Mouse (Mus musculus): Measurements from ENCODE around the gene Osbpl2. TPM values are rescaled to one million over a fixed set of nuclear protein-coding genes. Genes with fewer than 3 reads are reported as not detected.

Osbpl2 gene
- 45.5 TPM for polyA plus RNA-seq (2014; fragmentation: Illumina TruSeq; extraction: RNeasy Lipid Tissue Mini Kit (QIAGEN cat#74804); ENCODE audit: low replicate concordance)

DNA sequence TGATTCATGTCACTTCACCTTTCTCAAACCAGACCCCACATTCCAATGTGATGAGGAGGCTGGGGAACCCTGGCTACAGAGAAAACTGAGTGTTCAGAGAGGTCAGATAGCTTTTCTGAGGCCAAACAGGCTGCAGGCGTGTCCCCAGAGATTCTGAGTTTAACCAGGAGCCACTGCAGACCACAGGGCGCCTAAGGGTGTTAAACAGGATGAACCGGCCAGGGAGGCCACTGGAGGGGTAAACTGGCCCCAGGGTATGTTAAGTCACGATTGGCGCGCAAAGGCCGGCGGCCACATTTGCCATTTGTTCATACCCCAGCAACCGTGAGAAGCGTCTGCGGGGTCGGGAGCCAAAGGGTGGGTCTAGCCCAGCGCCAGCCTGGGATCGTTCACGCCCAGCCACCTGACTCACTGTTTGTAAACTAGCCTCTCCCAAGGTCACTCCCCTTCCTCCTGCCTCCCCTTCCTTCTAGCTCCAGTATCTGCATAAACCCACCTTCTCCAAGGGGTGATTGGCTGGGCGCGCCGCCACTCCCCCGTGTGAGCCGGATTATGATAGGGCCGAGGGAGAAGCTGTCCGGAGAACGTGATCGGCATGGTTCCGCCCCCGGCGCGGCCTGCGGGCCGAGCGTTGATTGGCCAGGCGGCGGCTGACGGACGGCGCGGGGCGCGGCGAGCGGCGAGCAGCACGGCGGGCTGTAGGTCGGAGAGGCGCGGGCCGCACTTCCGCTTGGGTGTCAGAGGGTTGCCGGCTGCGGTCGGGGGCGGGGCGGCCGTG is at the start of gene Osbpl2:
Gene Osbpl2, plus strand, starts transcription at position 646 of the 778 bp plus-strand sequence.

DNA sequence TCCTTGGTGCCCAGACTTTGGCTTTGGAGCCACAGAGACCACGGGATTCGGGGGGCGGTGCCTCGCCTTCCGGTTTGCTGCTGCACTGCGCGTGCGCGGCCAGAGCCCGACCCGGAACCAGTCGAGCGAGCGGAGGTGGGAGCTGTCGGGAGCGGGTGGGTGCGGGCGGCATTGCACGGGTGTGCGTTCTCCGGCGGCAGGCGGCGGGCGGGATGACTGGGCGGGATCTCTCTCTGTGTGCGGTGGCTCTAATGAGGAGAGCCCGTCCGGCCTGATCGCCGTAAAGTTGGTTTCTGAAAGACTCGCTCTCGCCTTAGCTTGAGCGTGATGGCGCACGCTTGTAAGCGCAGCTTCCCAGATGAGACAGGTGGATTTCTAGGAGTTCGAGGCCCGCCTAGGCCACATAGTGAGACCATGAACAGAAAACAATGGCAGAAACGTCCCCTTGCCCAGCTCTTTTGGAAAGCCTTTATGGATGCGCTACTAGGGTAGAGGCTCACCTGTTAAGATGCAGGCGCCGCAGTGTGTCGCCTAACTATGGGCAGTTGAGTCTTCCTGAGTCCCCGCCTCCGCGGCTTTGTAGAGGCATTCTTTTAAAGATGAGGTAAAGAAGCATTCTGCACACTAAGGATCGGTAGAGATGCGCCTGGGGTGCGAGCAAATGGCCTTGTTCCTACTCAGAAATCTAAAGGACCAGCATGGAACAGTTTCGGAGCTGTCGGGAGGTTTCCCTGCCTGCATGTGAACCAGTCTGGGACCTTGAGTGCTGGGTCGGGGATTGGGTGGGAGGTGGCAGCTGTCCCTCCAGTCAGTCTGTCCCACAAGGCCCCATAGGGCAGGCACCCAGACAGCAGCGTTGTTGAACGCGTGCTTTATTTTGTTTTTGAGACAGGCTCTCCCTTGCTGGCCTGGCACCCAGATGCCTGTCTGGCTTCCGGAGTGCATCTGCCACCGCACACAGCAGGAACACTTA is 48.3 kb upstream of the Osbpl2 start, which contains the start of gene Mtg2:
Gene Mtg2, plus strand, starts transcription at position 108 of the 973 bp plus-strand sequence.

DNA sequence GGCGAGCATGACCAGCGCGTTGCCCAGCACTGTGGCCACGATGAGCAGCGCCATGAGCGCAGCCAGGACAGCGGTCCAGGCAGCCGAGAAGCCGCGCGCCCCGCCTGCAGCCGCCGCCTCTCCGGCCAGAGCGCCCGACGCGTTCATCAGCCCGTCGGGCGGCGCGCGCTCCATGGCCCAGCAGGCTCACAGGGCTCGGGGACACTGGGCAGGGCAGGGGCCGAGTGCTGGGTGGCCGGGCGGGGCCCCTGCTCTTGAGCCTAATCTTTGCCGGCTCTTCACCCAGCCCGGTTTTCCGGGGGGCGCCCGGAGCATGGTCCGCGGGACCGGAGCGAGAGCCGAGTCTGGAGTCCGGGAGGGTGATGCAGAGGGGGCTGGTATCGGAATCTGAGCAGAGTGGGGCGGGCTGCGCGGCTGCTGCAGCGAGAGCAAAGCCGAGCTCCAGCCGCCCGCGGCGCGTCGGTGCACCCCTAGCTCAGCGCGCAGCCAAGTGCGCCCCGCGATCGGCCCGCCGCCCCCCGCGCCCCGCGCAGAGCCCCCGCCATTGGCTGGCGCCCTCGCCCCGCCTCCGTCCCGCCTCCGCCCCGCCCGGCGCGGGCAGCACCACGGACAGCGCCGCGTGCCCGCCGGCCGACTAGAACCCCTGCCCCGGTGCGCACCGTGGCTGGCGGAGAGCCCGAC is 15.0 kb upstream of the Osbpl2 start, which contains the start of gene Hrh3:
Gene Hrh3, minus strand, starts transcription at position 511 of the 681 bp plus-strand sequence.

DNA sequence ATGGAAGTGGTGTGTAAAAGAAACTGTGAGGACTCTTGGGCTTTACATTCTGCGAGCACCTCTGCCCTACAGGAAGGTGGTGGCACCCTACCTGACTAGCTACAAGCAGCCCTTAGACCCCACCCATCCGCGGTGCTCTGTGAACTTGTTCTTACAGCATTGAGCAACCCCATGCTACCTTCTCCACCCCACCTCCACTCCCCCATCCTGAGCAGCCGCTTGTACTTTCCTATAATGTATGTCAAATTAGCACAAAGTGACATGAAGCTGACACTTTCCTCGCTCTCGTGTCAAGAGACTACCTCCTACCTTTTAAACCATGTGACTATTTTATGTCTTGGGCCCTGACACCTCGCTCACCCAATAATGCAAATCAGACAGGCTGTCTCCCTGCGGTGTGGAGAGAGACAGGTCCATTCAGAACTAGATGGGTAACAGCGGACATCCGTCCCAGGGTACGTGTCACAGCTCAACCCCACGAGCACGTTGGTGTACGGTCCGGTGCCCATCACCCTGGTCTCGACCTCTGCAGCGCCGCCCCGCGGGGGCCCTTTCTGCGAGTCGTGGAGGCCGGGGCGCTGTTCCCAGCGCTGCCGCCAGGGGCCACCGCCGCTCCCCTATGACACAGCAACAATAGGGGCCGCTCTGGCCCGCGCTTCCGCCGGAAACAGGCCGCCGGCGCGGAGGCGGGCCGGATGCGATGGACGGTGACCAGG is 51.9 kb downstream of the Osbpl2 start, which contains the start of gene Adrm1:
Gene Adrm1, plus strand, starts transcription at position 680 of the 716 bp plus-strand sequence.

Other genes starting within 250 kb of the Osbpl2 start
- gene Taf4, start 142.7 kb upstream of the Osbpl2 start, polyA plus RNA-seq (2014; fragmentation: Illumina TruSeq; extraction: RNeasy Lipid Tissue Mini Kit (QIAGEN cat#74804); ENCODE audit: low replicate concordance): 13.8 TPM
- 29.3 TPM for gene Lsm14b, start 94.3 kb upstream of the Osbpl2 start, polyA plus RNA-seq (2014; fragmentation: Illumina TruSeq; extraction: RNeasy Lipid Tissue Mini Kit (QIAGEN cat#74804); ENCODE audit: low replicate concordance)
- 50.3 TPM for gene Psma7, start 76.9 kb upstream of the Osbpl2 start, polyA plus RNA-seq (2014; fragmentation: Illumina TruSeq; extraction: RNeasy Lipid Tissue Mini Kit (QIAGEN cat#74804); ENCODE audit: low replicate concordance)
- 7.5 TPM for gene Ss18l1, start 76.8 kb upstream of the Osbpl2 start, polyA plus RNA-seq (2014; fragmentation: Illumina TruSeq; extraction: RNeasy Lipid Tissue Mini Kit (QIAGEN cat#74804); ENCODE audit: low replicate concordance)
- gene Mtg2, start 48.7 kb upstream of the Osbpl2 start, polyA plus RNA-seq (2014; fragmentation: Illumina TruSeq; extraction: RNeasy Lipid Tissue Mini Kit (QIAGEN cat#74804); ENCODE audit: low replicate concordance): 1.6 TPM
- not detected for gene Hrh3, start 14.8 kb upstream of the Osbpl2 start, polyA plus RNA-seq (2014; fragmentation: Illumina TruSeq; extraction: RNeasy Lipid Tissue Mini Kit (QIAGEN cat#74804); ENCODE audit: low replicate concordance)
- 9.9 TPM for gene Adrm1, start 52.2 kb downstream of the Osbpl2 start, polyA plus RNA-seq (2014; fragmentation: Illumina TruSeq; extraction: RNeasy Lipid Tissue Mini Kit (QIAGEN cat#74804); ENCODE audit: low replicate concordance)
- 3.6 TPM for gene Lama5, start 106.6 kb downstream of the Osbpl2 start, polyA plus RNA-seq (2014; fragmentation: Illumina TruSeq; extraction: RNeasy Lipid Tissue Mini Kit (QIAGEN cat#74804); ENCODE audit: low replicate concordance)
- gene Rps21, start 138.1 kb downstream of the Osbpl2 start, polyA plus RNA-seq (2014; fragmentation: Illumina TruSeq; extraction: RNeasy Lipid Tissue Mini Kit (QIAGEN cat#74804); ENCODE audit: low replicate concordance): 82.3 TPM
- 15.0 TPM for gene Cables2, start 154.2 kb downstream of the Osbpl2 start, polyA plus RNA-seq (2014; fragmentation: Illumina TruSeq; extraction: RNeasy Lipid Tissue Mini Kit (QIAGEN cat#74804); ENCODE audit: low replicate concordance)
- not detected for gene Rbbp8nl, start 170.6 kb downstream of the Osbpl2 start, polyA plus RNA-seq (2014; fragmentation: Illumina TruSeq; extraction: RNeasy Lipid Tissue Mini Kit (QIAGEN cat#74804); ENCODE audit: low replicate concordance)
- gene Gata5, start 215.4 kb downstream of the Osbpl2 start, polyA plus RNA-seq (2014; fragmentation: Illumina TruSeq; extraction: RNeasy Lipid Tissue Mini Kit (QIAGEN cat#74804); ENCODE audit: low replicate concordance): 10.9 TPM

All from small intestine, adult 10 weeks (tissue).